Comparison of ENCODE assay signal across 13 mouse cellular contexts in the genomic region with DNA sequence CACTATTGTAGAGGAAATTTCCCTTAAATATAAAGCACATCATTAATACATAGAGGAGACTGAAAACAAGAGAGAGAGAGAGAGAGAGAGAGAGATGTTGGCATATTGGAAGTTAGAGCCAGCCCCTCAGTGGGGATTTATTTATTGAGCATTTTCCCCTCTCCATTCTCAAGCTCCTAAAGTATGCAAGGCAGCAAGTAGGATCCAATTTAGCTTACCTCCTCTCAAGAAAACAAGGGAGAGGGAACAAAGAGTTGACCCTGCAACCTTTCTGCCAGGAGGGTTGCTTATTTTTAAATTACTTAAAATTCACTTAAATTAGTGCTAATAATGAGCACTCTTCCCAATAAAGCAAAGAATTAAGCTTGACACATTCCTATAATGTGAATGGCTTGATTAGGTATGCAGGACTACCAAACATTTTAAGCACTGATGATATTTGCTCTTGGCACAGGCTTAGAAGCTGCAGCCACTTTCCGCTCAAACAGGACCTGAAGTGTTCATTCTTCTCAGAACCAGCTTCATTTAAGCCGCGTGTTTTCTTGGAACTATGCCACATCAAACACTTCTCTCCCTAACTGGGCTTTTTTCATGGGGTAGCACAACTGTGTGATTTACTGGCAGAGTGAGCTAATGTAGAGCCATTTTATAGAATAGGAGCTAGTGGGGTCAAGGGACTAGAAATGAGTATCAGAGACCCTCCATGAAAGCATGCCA.
DNase-seq lines count a peak whose midpoint lies in the region; ATAC-seq and TF ChIP-seq lines count a peak whose summit lies in the region.
"Had no signal": no experiment of that assay in that cellular context is flagged by ENCODE, and none has a peak within 500 bp of the region (broad histone marks: within the 10 kb centered on the region; RNA-seq: fewer than 3 reads in every experiment).

No protein-coding gene starts in this region.

- TF ChIP-seq POLR2A in lung, adult 2 months (IDR thresholded peaks at IDR 0.05; ENCODE audit: borderline replicate concordance, extremely low read depth, low read depth, low read length): no peak

- H3K4me2 ChIP-seq in midbrain, embryonic 12.5 days (replicated peaks): no peak overlapping the region
- H3K4me2 ChIP-seq: limb, embryonic 15.5 days; neural tube, embryonic 13.5 days had no signal

- H3K27ac ChIP-seq in forebrain, embryonic 10.5 days: no peak overlapping the region
- no peak overlapping the region for H3K27ac ChIP-seq in midbrain, embryonic 12.5 days (replicated peaks)
- H3K27ac ChIP-seq: limb, embryonic 15.5 days; neural tube, embryonic 13.5 days had no signal

- no peaks in the 10 kb centered on the region for H3K36me3 ChIP-seq in forebrain, embryonic 10.5 days (replicated peaks)
- no peaks in the 10 kb centered on the region for H3K36me3 ChIP-seq in midbrain, embryonic 12.5 days
- H3K36me3 ChIP-seq: limb, embryonic 15.5 days; neural tube, embryonic 13.5 days had no signal

- H3K27me3 ChIP-seq in forebrain, embryonic 10.5 days (ENCODE audit: poor library complexity, severe bottlenecking): no peaks in the 10 kb centered on the region
- no peaks in the 10 kb centered on the region for H3K27me3 ChIP-seq in midbrain, embryonic 12.5 days
- H3K27me3 ChIP-seq: limb, embryonic 15.5 days; megakaryocyte, embryonic 14.5 days; neural tube, embryonic 13.5 days had no signal

- H3K4me1 ChIP-seq in forebrain, embryonic 10.5 days: peaks cover 15% of the 10 kb centered on the region
- H3K4me1 ChIP-seq in lung, adult 2 months (ENCODE audit: control insufficient read depth, insufficient read depth, low read length): no peaks in the 10 kb centered on the region
- no peaks in the 10 kb centered on the region for H3K4me1 ChIP-seq in midbrain, embryonic 12.5 days
- H3K4me1 ChIP-seq: limb, embryonic 15.5 days; megakaryocyte, embryonic 14.5 days; neural tube, embryonic 13.5 days had no signal

- H3K4me3 ChIP-seq in forebrain, embryonic 10.5 days: no peak overlapping the region
- no peak overlapping the region for H3K4me3 ChIP-seq in lung, adult 2 months (replicated peaks; ENCODE audit: extremely low read depth, low read depth, low read length)
- no peak overlapping the region for H3K4me3 ChIP-seq in midbrain, embryonic 12.5 days
- H3K4me3 ChIP-seq: limb, embryonic 15.5 days; megakaryocyte, embryonic 14.5 days; neural tube, embryonic 13.5 days had no signal

- WGBS in forebrain, embryonic 10.5 days: 53% methylated on average over 3 of the region's 3 CpGs
- 62% methylated on average over 3 of the region's 3 CpGs for WGBS in lung, adult 2 months
- 52% methylated on average over 3 of the region's 3 CpGs for WGBS in midbrain, embryonic 12.5 days

- no peak for TF ChIP-seq CTCF in lung, adult 2 months (IDR thresholded peaks at IDR 0.05; ENCODE audit: insufficient read depth, low read length)

- DNase-seq in embryo, embryonic 10.5 days (ENCODE audit: low spot score): peak; percentile 3
- no peak for DNase-seq in embryo, embryonic 9.5 days (ENCODE audit: extremely low spot score)
- DNase-seq in forebrain, embryonic 10.5 days (ENCODE audit: extremely low spot score, low spot score): peak; percentile 13
- peak; percentile 3 for DNase-seq in lung, adult 2 months
- no peak for DNase-seq in adrenal gland, postnatal 10 days
- no peak for DNase-seq in adrenal gland, adult (ENCODE audit: inconsistent age in 2 of 2, low spot score in 1 of 2)
- no peak for DNase-seq in left cerebral cortex, postnatal 10 days (ENCODE audit: extremely low spot score in 1 of 2, low spot score in 2 of 2)
- DNase-seq: adrenal gland, adult 8-10 months; thymus, adult 2 months had no signal

- H3K9ac ChIP-seq in midbrain, embryonic 12.5 days (replicated peaks): no peak overlapping the region
- H3K9ac ChIP-seq: limb, embryonic 15.5 days; neural tube, embryonic 13.5 days had no signal

- intact Hi-C loops in left cerebral cortex, postnatal 10 days (cut with DNase I): no loop called here

- peak; percentile 79 for ATAC-seq in midbrain, embryonic 12.5 days (ENCODE audit: low FRiP score, low read depth)

- no peaks in the 10 kb centered on the region for H3K9me3 ChIP-seq in forebrain, embryonic 10.5 days
- H3K9me3 ChIP-seq in midbrain, embryonic 12.5 days: no peaks in the 10 kb centered on the region
- H3K9me3 ChIP-seq: limb, embryonic 15.5 days; neural tube, embryonic 13.5 days had no signal

Comparison
In these comparisons a context has a peak if more than half of its experiments do, and no peak if none do; other contexts are left out.
1. DNase-seq: peak in embryo, embryonic 10.5 days (single experiment), forebrain, embryonic 10.5 days (single experiment) and lung, adult 2 months (single experiment); none in embryo, embryonic 9.5 days (single experiment), adrenal gland, postnatal 10 days (single experiment), adrenal gland, adult (0 of 2) and left cerebral cortex, postnatal 10 days (0 of 2).